Comparison of ENCODE assay signal across 18 mouse cellular contexts in the genomic region with DNA sequence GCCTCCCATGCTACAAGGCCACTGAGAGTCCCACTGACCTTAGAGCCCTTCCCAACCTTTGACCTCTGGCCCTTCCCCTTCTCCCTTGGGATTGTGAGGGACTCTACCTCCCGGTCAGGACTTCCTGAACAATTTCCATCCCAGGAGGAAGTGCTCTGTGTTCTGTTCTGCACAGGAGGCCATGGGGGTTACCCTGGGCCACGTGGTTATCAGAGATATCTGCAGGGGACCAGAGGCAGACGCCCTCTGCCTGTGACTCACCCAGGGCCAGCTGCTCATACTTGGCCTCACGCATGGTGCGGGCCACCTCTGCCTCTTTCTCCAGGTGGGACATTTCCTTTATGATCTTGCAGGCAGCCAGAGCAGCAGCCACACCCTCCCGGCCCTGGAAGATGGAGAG. TPM values are rescaled to one million over a fixed set of nuclear protein-coding genes. Genes with fewer than 3 reads are reported as not detected.
"Had no signal": no experiment of that assay in that cellular context is flagged by ENCODE, and none has a peak within 500 bp of the region (broad histone marks: within the 10 kb centered on the region; RNA-seq: fewer than 3 reads in every experiment).

No protein-coding gene starts in this region.

- H3K36me3 ChIP-seq: kidney, embryonic 15.5 days; liver, embryonic 15.5 days had no signal

- H3K9ac ChIP-seq: kidney, embryonic 15.5 days; limb, embryonic 15.5 days; liver, embryonic 15.5 days; lung, embryonic 14.5 days had no signal

- H3K4me3 ChIP-seq: kidney, embryonic 15.5 days; limb, embryonic 15.5 days; liver, embryonic 15.5 days; megakaryocyte, embryonic 14.5 days had no signal

- DNase-seq: kidney, adult 2 months; kidney, postnatal 14 days; lung, embryonic 14.5 days; lung, postnatal 10 days; lung, postnatal 4 days; midbrain, embryonic 14.5 days; right cerebral cortex, postnatal 14 days; thymus, adult 18-20 months; thymus, postnatal 14 days had no signal

- H3K4me1 ChIP-seq: liver, embryonic 15.5 days had no signal

- H3K27ac ChIP-seq: kidney, embryonic 15.5 days; limb, embryonic 15.5 days; liver, embryonic 15.5 days; stomach, postnatal 0 days had no signal

- H3K27me3 ChIP-seq: kidney, embryonic 15.5 days; limb, embryonic 15.5 days; liver, embryonic 15.5 days had no signal

- ATAC-seq: inflammation-experienced regulatory T-cells, adult 6 months had no signal

- H3K9me3 ChIP-seq: kidney, embryonic 15.5 days; limb, embryonic 15.5 days; liver, embryonic 15.5 days; megakaryocyte, embryonic 14.5 days had no signal

- H3K4me2 ChIP-seq: kidney, embryonic 15.5 days; limb, embryonic 15.5 days; liver, embryonic 15.5 days; lung, embryonic 14.5 days had no signal

RNA-seq across cellular contexts. Expression of a gene that starts 12.4 kb away (rescaled TPM):
- total RNA-seq: layer of hippocampus, postnatal 25 days; left cerebral cortex, adult 8-10 months; left cerebral cortex, postnatal 25 days had no signal
